Mouse (Mus musculus) kidney, postnatal 36 days (tissue): Measurements from ENCODE around the gene Cntnap2.
"Not testable (repeated sequence)": the region's sequence is repeated elsewhere in the genome, so short reads cannot be mapped to it uniquely, and the experiment has no call there.

ENCODE experiments used
- DNase-seq, 2 experiments: peaks; one replicate each; pipeline ENCODE4 v3.0.0; 2021 to 2022; ENCODE audit warnings: mixed read lengths in 2 of 2

Cntnap2 gene

DNA sequence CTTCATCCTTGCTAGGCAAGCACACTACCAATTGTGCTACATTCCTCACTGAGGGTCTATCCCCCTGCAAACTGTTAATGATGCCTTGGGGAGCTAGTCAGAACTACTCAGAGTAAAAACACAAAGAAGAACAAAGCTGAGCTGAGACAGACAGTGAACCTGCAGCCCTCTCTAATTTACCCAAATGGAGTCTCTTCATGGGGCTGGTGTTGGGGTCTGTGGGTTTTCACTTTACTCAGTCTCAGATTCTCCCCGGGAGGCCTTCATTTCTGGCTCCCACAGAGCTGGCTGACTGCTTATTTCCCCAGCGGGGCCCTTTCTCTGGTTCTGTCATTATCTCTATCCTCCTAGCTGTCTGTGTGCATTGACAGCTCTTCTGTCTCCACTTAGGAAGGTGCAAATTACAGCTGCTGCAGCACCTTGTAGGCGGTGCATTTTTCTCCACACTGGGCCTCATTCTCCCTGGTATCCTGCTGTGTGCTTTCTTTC is 2200.5 kb downstream of the Cntnap2 start:
- DNase-seq, result no peak

DNA sequence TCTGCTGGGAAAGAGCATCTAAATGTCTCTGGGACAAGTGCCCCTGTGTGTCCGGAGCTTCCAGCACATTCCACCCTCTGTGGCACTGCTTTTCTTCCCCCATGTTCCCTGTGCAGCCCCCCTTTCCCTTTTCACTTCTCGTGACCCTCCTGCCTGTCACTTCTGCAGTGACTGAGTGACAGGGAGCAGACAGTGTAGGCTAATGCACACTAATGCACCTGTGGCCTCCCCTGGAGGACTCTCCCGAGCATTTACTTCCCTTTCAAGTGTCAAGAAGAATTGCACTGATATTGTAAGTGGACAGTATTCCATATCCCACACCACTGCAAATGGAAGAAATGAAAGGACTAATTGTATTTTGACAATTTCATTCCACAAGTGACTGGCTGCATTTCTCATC is 2208.1 kb downstream of the Cntnap2 start:
- DNase-seq, result no peak

DNA sequence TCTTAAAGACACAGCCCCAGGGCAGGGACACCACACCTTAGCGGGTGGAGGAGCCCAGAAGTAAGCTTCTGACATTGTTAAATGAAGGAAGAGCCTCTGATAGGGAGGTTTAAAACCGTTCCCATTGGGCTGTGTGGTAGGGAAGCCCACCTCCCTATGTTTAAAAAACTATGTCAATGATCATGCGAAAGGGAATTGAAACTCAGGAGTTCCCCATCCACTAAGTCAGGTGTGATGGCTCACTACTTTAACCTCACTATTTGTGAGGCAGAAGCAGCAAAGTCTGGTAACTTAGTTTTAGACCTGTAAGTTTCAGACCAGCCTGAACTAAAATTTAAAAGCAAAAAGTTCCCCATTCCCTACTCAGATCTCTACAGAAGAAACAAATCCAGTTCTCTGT is 2210.3 kb downstream of the Cntnap2 start:
- DNase-seq, result no peak

DNA sequence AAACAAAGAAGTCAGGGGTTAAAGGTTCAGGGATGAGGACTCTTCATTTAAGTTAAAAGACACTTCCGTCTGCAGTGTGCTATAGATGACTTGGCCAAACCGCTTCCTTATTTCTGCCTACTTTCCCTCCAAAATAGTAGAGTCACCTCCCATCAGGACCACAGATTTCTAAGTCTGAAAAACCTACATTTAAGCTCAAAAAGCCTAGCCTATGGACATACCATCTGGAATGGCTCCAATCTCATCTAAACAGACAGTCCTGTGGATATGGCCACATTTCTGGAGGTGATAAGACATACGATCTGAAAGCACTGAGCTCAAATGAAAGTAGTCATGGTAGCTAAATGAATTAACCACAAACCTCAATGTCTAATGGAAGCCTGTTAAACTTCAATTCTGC is 2212.4 kb downstream of the Cntnap2 start:
- DNase-seq, result no peak

DNA sequence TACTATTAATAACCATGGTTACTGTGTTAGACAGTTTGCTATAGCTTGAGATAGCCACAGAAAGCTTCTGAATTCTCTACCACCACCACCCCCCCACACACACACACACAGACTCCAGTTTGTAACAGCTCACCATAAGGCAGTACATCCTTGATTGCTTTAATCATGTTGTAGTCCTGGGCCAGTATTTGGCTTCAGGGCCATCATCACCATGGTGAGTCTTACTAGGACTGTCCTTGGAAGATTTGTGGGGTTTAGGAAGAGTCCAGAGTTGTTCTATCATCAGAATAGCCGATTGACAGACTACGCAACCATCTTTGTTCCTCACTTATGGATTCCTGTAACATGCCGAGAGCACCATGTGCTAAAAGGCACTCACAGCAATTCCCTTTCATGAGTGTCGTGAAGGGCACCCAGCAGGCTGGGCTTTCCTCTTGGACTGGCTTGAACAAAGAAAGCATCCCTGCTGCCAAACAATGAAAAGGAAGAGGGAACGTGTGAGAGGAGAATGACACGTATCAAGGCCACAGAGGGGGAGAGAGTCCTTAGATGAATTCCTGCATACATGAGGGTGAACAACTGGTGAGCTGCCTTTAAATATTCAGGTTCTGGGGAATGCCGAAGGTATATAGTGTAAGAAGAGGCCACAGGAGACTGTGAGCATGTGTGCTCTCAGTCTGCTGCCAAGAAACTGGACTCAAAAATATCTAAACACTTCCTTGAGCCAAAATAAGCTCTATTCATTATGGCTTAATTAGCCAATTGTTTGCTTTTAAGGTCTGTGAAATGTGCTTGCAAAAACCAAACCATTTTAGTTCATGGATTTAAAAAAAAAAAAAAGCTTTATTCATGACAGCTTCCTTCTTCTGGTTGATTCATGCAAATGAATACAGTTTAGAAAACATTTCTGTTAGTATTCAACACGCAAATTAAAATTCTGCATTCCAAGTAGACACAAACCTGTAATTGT is 2213.7 kb downstream of the Cntnap2 start:
- no peak for DNase-seq

DNA sequence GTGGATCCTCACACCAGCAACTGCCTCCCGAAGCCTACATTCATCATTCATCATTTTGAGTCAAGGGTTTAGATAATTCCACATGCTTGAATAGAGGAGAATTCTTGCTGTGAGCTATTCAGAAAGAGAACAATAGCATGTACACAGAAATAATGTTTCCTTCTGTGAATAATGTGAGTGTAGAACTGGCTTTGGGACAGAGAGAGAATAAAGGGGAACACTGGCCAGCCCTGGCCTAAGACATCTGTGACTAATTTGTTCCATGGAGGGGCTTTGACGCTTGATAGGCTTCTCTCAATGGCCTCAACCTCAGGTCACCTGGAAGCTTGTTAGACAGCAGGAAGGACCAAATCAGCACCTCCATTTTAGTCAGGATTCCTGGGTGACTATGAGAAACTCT is 2215.9 kb downstream of the Cntnap2 start:
- no peak for DNase-seq

DNA sequence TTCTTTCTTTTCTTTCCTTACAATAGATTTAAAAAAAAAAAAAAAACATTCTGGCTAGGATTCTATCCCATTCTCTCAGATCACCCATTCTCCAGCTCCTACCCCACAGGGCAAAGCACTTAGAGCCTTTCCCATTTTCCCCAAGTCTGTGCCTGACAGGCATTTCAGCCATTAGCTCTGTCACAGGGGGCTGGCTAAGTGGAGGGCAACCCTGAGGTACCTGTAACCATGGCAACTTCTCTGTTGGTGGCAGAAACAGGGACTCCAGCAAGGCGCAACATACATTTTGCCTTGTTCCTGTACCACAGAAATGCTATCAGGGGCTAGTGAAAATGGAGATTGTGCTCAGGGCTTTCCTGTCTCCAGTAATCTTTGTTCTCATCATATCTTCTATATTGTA is 2220.0 kb downstream of the Cntnap2 start:
- no peak for DNase-seq

DNA sequence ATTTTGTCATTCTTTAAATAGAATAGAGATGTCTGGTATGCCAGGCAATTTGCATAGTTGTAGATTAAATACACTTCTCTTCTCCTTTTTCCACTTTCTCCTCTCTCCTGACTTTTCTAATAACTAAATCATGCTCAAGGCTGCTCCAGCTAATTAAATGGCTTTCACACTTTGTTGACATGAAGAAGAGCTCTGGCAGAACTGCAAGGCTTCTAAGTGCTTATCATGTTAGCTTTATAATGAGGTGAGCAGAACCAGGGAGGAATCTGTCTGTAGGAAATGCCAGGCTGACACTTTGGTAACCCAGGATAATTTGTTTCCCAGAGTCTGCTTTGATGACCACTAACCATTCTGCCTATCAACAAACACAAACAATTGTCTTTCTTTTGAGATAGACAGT is 2222.4 kb downstream of the Cntnap2 start:
- no peak for DNase-seq

DNA sequence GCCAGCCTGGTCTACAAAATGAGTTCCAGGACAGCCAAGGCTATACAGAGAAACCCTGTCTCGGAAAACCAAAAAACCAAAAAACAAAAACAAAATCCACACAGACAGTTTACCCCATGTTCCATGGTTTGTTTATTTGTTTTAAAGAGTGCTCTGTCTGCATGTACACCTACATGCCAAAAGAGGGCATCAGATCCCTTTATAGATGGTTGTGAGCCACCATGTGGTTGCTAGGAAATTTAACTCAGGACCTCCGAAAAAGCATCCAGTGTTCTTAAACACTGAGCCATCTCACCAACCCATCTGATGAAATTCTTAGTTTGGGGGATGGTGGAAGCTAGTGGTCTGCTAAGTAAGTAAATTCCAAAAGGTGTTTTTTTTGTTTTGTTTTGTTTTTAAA is 2225.6 kb downstream of the Cntnap2 start:
- no peak for DNase-seq

DNA sequence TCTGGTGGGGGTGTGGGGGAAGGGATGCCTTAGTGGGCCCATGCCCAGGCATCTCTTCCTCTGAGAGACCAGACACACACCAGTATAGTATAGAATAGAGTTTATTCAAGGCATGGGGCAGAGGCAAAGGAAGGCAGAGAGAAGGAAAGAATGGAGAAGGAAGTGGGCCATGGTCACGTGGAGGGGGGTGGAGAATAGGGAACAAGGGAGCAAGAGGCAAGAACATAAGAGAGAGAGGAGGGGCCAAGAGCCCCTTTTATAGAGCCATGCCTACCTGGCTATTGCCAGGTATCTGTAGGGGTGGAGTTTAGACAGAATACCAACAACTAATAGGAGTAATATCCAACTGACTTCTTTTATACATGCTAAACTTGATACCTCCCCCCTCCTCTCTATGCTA is 2226.6 kb downstream of the Cntnap2 start:
- no peak for DNase-seq

DNA sequence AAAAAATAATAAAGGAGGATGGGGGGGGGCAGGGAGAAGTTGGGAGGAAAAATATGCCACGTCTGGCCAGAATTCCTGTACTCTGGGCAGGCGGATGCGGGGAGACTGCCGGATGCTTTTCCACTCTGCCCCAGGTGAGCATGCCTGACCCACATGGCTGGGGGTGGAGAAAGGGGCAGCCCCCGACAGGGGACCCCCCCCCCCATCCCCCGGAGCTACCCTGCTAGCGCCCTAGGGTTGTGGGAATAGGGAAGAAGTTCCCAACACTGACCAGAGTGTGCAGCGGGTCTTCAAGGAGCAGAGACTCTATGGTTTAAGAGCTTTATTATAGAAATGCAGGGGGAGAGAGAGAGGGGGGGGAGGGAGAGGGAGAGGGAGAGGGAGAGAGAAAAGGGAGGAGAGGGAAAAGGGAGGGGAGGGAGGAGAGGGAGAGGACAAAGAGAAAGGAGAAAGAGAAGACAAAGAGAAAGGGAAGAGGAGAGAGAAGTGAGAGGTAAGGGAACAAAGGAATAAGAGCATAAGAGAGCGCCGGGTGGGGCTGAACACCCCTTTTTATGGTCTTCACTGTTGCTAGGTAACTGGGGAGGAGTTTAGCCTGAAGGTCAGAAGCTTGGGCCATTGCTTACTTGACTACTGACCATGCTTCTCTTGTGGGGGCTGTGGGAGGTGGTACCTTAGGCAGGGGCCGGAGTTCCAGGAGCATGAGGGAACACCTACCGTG is 2227.2 kb downstream of the Cntnap2 start:
- not testable (repeated sequence) for DNase-seq

DNA sequence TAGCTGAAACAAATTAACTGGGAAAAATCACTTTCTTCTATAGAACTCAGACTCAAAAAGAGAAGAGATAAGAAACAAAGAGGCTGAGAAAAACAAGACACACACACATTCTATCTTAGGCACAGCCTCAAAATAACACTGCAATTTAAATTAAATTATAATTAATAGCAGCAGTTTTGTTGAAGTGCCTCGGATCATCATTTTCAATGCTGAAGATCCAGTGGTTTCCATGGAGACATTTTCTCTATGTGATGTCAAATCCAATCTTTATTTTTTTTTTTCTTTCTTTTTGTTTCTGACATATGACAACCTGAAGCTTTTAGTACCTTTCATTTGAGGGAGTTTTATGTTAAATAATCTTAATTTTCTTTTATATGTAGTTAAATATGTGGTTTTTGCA is 2228.6 kb downstream of the Cntnap2 start:
- DNase-seq, result no peak

DNA sequence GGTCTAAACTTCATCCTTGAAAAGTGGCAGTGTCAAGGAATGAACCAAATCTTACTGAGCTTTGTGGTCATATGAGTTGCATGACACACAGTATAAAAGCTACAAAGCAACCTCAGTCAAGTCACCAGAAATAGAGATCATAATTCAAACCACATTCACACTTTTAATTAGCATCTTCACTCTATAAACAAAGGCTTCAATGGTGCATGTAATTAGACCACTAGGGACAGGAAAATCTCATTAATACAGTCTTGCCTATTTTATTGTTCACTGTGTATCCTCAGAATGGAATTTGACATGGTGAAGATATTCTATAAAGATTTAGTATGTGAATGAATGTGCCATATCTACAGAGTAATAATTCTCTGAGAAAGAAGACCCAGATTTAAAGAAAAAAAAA is 2232.8 kb downstream of the Cntnap2 start:
- no peak for DNase-seq

DNA sequence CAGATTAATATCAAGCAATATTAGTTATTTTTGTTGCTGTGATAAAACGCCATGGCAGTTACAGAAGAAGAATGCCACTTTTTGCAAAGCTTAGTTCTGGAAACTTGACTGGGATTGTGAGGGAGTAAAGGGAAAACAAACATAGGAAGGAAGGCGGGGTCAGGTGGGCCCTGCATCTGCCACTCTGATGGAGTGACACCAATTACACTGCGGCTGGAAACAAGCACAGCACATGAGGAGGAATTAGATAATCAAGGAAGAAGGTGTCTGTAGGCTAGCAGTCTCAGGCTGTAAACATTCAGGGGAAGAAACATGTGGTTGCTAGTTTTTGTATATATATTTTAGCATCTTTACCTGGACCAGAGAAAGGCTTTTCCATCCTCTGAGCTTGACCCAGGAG is 2233.3 kb downstream of the Cntnap2 start:
- DNase-seq, result no peak

DNA sequence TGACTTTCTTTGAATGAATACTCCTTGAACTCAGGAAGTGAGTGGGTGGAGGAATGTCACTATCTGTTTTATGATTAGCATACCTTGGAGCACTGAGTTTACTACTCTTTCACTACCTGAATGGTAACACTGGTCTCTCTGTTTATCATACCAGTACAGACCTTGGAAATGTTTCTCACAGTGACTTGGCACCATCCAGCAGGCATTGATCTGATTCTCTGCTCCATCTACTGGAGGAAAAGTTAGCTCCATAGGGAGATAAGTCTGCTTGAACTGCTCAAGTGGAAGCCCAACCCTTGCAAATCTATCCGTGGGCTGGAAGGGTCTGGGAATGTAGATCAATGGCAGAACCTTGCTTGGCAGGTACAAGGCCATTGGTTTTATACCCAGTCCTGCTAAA is 2235.3 kb downstream of the Cntnap2 start:
- no peak for DNase-seq

DNA sequence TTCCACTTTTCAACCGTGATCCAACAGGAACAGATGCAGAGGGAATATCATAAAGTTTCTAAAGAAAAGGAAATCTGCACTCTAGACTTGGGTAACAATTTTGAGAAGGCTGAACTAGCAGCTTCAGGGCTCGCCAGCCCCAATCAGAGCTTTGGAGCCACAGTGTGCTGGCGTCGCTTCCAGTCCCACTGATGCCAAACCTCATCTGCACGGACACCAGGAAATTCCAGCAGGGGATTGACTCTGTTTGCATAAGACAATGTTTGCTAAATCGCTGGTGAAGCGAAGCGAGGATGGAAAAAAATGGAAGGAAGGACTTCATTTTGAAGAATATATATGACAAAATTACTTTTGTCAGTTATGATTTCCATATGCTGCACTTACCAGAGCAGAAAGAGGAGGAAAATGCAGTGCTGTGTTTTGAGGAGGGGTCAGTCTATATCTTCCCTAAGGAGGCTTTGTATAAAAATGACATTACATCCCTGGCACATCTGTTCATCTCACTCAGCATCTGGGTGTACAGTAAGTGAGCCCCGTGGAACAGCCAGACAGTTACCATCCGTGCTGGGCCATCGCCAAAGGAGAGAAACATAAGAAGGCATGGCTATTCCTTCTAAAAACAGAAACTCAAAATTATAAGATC is 2245.8 kb downstream of the Cntnap2 start:
- no peak for DNase-seq

DNA sequence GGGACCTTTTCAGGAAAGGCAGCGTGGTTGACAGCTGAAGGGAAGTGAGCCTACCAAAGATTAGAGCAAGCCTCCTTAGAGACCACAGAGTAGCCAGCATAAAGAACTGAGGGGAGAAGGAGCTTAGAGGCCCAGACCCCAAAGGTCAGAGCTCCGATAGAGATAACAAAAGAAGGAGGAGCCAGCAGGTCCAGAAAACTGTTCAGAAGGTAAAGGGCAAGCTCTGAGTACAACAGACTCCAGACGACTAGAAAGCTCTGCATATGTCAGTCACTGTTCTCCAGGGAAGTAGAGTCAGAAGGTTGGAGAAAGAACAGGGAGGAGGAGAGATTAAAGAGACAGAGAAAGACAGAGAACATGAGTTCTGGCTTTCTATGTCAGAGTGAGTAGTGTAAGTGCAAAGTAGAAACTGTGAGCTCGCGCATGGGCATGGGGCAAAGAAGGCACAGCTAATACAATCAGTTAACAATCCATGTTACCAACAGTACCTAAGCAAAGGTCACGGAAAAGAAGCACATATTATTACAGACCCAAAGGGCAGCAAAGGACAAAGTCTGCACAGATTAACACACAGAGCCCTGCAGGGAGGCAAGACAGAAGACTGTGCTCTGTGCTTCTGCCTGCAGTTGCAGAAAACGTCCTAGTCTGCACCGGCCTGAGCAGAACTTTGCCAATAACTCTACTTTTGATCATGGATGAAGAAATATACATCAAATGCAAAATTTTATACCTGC is 2247.1 kb downstream of the Cntnap2 start:
- no peak for DNase-seq

DNA sequence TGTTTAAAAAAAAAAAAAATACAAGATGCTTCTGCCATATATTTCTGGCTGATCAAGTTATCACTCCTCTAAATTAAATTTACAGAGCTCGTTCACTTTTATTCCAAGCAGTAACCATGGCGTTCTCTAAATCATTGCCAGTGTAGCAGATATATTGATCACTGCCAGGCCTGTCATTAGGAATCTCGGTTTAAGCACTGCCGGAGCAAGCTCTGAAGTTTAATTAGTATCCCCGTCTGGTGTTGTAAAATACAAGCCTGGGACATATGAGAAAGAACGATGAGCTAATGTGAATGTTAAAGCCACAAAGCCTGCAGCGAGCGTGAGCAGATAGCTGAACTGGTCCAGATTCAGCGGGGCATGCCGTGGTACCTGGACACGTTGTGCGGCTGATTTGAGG is 2247.8 kb downstream of the Cntnap2 start:
- DNase-seq, result no peak

DNA sequence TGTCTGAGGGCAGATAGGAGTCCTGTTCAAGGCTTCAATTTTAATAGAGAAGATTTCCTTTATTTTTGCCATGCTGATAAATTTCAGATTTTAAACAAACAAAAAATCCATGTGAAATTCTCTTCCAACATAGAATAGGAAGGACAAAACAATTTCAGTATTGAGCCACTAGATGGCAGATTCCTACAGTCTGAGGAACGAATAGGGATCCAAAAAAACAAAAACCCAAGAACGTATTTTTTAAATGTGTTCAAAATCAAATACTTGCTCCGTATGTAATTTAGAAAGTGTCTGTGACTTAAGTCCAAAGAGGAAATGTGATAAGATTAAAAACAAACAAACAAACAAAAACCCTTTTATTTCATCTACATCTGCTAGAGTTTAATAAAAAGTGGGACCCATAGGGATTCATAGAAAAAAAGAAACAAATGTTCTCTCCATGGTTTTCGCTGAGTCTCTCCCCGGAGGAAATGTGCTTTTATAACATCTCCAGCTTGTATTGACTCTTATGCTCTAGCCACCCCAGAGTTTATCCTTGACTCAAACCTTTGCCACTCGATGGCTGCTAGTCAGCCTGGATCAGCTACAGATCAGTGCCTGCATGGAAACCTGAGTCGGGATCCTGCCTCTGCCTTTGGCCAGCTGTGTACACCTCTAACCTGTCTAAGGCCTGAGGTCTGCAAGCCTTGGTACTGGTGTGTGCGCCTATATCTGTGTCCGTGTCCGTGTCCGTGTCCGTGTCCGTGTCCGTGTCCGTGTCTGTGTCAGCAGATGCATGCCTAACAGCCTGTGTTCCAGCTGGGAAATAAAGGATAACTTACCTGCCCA is 2255.6 kb downstream of the Cntnap2 start:
- DNase-seq, result peak; percentile 22 to 24

DNA sequence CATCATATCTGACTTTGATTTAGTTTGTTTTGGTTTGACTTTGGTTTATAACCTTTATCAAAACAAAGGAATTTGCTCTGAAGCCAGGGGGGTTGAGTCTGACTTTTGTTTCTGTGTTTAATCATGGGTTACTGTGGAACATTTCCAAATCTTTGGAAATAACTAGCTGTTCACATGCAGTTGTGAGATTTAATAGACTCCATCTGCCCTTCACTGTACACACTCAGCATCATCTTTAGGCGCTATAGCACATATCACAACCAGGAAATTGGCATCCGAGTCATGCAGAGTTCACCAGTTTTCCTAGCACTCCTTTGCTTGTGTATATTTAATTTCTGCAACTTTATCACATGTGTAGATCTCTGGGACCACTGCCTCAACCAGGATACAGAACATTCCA is 2256.3 kb downstream of the Cntnap2 start:
- no peak for DNase-seq

DNA sequence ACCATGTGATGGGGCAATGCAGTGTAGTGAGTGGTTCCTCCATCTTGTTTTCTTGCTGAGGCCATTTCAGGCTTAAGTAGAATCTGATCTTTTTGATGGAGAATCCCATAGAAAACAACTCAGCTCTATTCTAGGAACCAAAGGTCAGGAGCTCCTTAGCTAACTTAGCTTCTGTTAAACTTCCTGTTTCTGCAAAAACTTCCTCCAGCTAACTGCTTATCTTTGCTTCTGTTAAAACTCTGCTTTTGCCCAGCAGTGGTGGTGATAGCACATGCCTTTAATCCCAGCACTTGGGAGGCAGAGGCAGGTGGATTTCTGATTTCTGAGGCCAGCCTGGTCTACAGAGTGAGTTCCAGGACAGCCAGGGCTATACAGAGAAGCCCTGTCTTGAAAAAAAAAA is 2258.1 kb downstream of the Cntnap2 start:
- DNase-seq, result no peak

DNA sequence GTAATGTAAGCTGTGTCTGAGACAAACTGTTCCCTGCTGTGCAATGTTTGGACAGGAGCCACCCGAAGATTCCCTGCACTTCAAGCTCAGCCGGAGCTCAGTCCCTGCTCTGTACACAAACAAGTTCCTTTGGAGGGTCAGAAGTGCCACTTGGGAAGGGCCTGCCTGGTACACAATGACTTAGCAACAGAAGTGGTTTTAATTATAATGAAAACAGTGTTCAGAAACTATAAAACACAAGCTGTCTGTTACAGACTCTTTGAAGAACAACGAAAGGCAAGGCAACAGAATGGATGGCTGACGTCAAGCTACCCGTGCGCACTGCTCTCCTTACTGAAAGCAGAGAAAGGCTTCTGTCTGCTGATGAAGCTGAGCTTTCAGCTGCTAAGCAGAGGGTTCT is 2259.5 kb downstream of the Cntnap2 start:
- DNase-seq, result peak; percentile 33 to 43
